Mouse (Mus musculus): ENCODE data around the gene Ccdc170. TPM values are rescaled to one million over a fixed set of nuclear protein-coding genes. Genes with fewer than 3 reads are reported as not detected.

Gene Ccdc170
- total and polyA plus RNA-seq, 3 experiments = 0.12 to 1.1 (median 0.40) TPM

GRCm38 (mm10) chr10:4520394-4521102 is 38.2 kb downstream of the Ccdc170 start:
- no peak for DNase-seq

DNA sequence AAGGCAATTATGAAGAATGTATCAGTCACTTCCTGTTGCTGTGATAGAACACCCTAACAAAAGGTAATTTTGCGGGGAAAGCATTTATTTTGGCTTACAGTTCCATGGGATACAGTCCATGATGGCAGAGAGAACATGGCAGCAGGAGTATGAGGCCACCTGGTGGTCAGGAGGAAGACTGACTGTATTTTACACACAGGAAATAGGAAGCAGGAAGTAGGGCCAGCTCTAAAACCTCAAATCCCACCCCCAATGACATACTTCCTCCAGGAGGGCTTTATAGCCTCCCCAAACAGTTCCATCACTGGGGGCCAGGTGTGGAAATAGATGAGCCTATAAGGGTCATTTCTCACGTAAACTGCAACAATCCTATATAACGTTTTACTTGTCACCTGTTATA is 39.8 kb downstream of the Ccdc170 start:
- no peak for DNase-seq

GRCm38 (mm10) chr10:4523078-4523477 is 40.8 kb downstream of the Ccdc170 start:
- no peak for DNase-seq

DNA sequence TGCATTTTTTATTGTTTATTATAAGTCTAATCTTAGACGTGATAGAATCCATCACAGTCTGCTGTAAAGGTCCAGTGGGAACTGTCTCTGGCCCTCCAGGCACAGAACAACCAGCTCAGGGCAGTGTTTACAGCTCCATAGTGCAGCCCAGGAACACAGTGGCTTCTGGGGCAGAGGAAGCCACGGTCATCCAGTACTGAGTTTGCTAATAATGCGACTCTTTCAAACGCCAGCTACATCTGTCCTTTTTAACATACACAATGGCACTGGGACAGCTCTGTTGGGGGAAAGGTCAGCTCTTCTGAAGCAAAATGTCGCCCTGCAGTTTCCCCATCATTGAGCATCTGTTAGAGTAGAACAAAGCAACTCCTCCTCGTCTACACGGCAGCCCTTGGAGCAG is 45.7 kb downstream of the Ccdc170 start:
- DNase-seq = no peak

- peak; percentile 71 for DNase-seq
Measured at GRCm38 (mm10) chr10:4530638-4531235, 48.4 kb downstream of the Ccdc170 start.

DNA sequence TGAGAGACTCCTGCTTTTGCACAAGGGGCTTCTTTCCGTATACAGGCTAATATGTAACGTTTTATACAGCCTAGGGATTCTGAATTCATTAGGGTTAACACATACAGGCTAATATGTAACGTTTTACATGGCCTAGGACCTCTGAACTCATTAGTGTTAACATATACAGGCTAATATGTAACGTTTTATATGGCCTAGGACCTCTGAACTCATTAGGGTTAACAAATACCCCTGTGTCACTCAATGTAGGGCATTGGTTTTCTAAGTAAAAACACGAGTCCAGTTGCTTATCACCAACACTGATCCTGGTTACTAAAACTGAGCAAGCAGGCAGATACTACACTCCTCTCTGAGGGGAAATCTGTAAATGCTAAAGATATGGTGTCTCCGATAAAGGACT is 49.6 kb downstream of the Ccdc170 start:
- no peak for DNase-seq

GRCm38 (mm10) chr10:4532731-4533130 is 50.4 kb downstream of the Ccdc170 start:
- no peak for DNase-seq

- DNase-seq = peak; percentile 51
Measured at GRCm38 (mm10) chr10:4533873-4534272, 51.6 kb downstream of the Ccdc170 start.

GRCm38 (mm10) chr10:4545550-4545949 is 63.2 kb downstream of the Ccdc170 start:
- DNase-seq = no peak

DNA sequence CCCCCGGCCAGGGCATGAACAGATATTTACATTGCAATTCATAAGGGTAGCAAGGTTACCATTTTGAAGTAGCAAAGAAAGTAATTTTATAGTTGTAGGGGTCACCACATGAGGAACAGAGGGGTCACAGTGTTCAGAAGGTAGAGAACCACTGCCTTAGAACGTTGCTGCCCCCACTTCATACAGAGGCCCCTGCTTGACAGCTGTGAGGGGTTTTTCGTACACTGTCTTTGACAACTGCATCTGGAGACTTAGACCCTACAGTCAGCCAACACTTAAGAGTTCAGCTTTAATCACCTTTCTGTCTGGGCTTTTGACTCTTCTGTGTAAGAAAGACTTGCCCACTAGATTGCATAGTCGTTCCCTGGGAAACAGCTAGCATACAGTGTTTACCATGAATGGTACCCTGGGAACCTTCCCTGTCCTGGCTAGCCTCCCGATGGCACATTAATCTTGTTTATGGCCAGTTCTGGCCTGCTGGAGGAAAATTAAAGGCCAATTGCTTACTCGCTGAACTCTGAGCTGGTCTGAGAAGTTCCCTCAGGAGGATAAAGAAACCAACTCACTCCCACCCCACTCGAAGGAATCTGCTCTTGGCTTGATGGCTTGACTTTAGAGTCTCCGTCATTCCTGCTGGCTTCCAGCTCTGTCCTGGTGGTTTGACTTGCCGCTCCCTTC is 71.3 kb downstream of the Ccdc170 start:
- peak; percentile 51 for DNase-seq

DNA sequence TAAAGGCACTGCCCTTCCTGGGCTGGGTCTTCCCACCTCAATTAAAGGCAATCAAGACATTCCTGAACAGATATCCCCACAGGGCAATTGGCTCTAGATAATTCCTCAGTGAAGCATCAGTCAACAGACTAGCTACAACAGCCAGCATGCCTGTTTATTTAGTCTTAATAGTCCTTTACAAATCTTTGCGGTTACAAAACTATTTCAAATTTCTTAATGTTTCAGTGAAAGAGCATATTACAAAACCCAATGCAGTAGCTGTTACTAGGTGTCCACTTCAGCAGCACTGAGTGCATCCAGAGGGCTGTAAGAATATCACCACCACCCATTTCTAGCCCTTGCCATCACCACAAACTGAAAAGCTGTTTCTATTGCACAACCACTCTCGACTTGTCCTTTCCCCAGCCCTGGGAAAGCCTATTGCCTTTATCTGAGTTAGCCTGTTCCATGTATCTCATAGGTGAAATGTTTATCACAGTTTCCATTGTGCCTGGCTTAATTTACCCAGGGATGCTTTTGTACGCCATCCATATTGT is 74.6 kb downstream of the Ccdc170 start:
- no peak for DNase-seq

GRCm38 (mm10) chr10:4559132-4559531 is 76.8 kb downstream of the Ccdc170 start:
- DNase-seq = no peak

GRCm38 (mm10) chr10:4565148-4565547 is 82.8 kb downstream of the Ccdc170 start:
- DNase-seq = no peak

DNA sequence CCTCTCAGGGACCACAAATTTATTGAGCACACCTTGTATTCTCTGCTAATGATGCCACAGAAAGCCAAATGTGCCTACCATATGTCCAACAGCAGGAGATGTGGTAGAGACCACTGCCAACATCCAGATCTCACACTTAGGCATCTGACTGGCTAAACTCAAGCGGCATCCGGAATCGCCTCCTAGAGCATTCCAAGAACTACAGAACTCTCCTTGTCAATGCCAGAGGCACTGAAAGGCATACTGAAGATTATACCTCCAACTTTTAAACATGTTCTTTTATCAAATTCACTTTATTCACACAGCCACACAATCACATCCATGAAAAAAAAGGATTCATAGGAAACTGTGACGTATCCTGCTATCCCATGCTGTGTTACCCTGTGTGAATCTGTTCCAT is 88.5 kb downstream of the Ccdc170 start:
- no peak for DNase-seq

DNA sequence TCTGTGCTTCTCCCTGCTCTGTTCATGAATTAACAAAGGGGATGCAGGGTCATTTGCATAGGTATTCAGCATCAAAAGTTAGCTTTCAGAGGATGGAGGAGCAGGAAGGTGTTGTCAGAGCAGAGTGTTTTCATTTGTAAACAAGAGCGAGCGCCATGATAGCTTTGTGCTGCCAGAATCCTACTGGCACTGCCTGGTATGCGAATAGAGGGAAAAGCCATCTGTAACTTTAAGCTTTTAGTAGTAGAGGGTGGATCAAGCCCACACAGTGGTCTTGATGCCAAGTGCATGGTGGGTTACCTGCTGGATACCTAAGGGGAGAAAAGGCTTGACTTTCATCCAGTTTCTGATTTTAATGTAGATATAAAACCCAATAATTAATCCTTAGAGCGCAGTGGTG is 89.0 kb downstream of the Ccdc170 start:
- no peak for DNase-seq

- DNase-seq = no peak
Measured at GRCm38 (mm10) chr10:4581905-4582304, 99.6 kb downstream of the Ccdc170 start.

DNA sequence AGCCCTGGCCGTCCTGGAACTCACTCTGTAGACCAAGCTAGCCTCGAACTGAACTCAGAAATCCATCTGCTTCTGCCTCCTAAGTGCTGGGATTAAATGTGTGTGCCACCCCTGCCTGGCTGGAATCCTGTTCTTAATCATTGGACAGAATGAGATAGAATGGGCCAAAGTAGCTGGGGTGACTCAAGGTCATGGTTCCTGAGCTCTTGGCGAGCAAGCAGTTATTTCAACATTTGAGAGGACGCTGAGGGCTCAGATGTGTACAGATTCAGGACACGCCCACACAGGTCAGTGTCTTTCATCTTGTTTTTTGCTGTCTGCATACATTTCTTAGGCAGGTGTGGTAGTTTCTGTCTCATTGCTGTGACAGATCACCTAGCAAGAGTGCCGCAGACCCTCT is 104.4 kb downstream of the Ccdc170 start:
- DNase-seq = peak; percentile 71

DNA sequence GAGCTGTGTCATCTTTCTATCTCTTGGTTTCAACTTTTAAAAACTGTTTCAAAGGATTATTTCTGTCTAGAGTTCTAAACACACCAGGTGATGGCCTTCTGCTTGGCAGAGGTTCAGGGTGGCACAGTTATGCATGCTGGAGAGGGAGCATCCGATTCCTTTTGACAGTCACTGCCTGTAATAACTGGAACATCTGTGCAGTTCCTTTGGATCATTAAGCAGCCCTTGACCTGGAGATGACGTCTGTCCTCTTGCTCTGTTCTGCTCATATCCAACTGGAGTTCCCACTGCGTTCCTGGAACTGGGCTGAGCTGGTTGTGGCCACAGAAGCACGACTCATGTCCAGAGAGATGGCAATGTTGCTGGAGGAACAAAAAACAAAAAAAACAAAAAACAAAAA is 107.3 kb downstream of the Ccdc170 start:
- DNase-seq = peak; percentile 36

- DNase-seq = no peak
Measured at GRCm38 (mm10) chr10:4590956-4591355, 108.7 kb downstream of the Ccdc170 start.

- no peak for DNase-seq
Measured at GRCm38 (mm10) chr10:4593828-4594227, 111.5 kb downstream of the Ccdc170 start.

GRCm38 (mm10) chr10:4597211-4597610 is 114.9 kb downstream of the Ccdc170 start:
- DNase-seq = no peak

GRCm38 (mm10) chr10:4598244-4598842 is 116.0 kb downstream of the Ccdc170 start:
- peak; percentile 73 for DNase-seq

DNA sequence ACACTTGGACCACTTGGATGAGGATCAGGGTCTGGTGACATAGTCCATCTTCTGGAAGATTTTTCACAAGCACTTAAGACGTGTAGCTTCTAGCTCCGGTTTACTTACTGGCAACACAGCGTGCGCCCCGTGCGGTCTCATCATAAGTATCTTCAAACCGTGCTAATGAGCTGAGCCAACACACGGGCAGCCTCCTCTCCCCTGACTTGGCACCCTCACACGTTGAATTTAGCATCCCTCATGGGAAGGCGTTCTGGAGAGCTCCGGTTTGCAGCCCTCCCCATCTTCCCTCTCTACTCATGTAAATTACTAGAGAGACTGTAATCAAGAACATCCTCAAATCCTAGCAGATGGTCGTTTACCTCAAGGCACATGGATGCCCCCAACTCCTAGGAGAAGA is 116.6 kb downstream of the Ccdc170 start:
- DNase-seq = no peak

Measured in adrenal gland, adult 2 months (tissue).